Mouse (Mus musculus) heart, embryonic 13.5 days (tissue): ENCODE measurements around the gene Gsap. TPM values are rescaled to one million over a fixed set of nuclear protein-coding genes. Genes with fewer than 3 reads are reported as not detected.

ENCODE experiments used
- ATAC-seq: fragments of 200-750 bp; cut with Nextera tagmentation; 2 replicates; pipeline ENCODE4 v1.8.0; 2017; ENCODE audit warnings: moderate TSS enrichment; ENCODE audit not compliant: insufficient number of reproducible peaks, low FRiP score, low TSS enrichment; ENCODE audit errors: extremely low read depth
- H3K27ac ChIP-seq: fragments of 300-500 bp; sonication (generic); replicated peaks from 2 replicates; pipeline ENCODE4 v1.5.1; 2015; ENCODE audit warnings: moderate library complexity, mild to moderate bottlenecking, inconsistent platforms
- H3K27me3 ChIP-seq: fragments of 300-500 bp; sonication (generic); replicated peaks from 2 replicates; pipeline ENCODE4 v1.6.1; 2015; ENCODE audit warnings: mild to moderate bottlenecking, inconsistent platforms
- H3K36me3 ChIP-seq: fragments of 300-500 bp; sonication (generic); 2 replicates; pipeline ENCODE4 v1.6.1; 2015; ENCODE audit warnings: mild to moderate bottlenecking, inconsistent platforms
- H3K4me1 ChIP-seq: fragments of 300-500 bp; sonication (generic); 2 replicates; pipeline ENCODE4 v1.6.1; 2015; ENCODE audit warnings: inconsistent platforms
- H3K4me2 ChIP-seq: fragments of 300-500 bp; sonication (generic); 2 replicates; pipeline ENCODE4 v1.6.1; 2015; ENCODE audit warnings: inconsistent platforms, mild to moderate bottlenecking, moderate library complexity
- H3K4me3 ChIP-seq: fragments of 300-500 bp; sonication (generic); 2 replicates; pipeline ENCODE4 v1.5.1; 2015; ENCODE audit warnings: moderate library complexity, mild to moderate bottlenecking, inconsistent platforms
- H3K9ac ChIP-seq: fragments of 300-500 bp; sonication (generic); 2 replicates; pipeline ENCODE4 v1.6.1; 2015; ENCODE audit warnings: inconsistent platforms, mild to moderate bottlenecking, moderate library complexity
- H3K9me3 ChIP-seq: fragments of 300-500 bp; sonication (generic); 2 replicates; pipeline ENCODE4 v1.6.1; 2016; ENCODE audit warnings: inconsistent platforms
- WGBS: fragments of 180-500 bp; shearing (Covaris S2); methylation state at CpG from one replicate; pipeline ENCODE4 v1.1.7; 2015; ENCODE audit warnings: mixed read lengths; 5-methylcytosine and 5-hydroxymethylcytosine counted together
- polyA plus RNA-seq: library from polyadenylated mRNA; unstranded; fragments of >200 nt; fragmentation: Nextera tagmentation; extraction: Ambion mirVana; gene quantifications from 2 replicates; pipeline ENCODE4 v1.2.1, GENCODE M21; 2015

Gsap gene
- polyA plus RNA-seq, 1 experiment from 2014 or later = 0.55 TPM

- Histone ChIP-seq H3K4me3 (no peak overlapping the region), H3K9me3 (no peaks in the 10 kb centered on the region), H3K9ac (no peak overlapping the region), H3K36me3 (no peaks in the 10 kb centered on the region), H3K4me2 (no peak overlapping the region), H3K27me3 (no peaks in the 10 kb centered on the region), H3K4me1 (peaks cover 14% of the 10 kb centered on the region), H3K27ac (no peak overlapping the region)
- ATAC-seq = no peak
- WGBS = 76% methylated on average over 12 of the region's 12 CpGs
These were observed 97.5 kb downstream of the Gsap start for GRCm38 (mm10) chr5:21283356-21284062.

GRCm38 (mm10) chr5:21288658-21289435 lies 102.8 kb downstream of the Gsap start:
- 41% methylated on average over 7 of the region's 7 CpGs for WGBS
- no peaks in the 10 kb centered on the region for H3K9me3 ChIP-seq
- peaks cover 19% of the 10 kb centered on the region for H3K4me1 ChIP-seq
- no peaks in the 10 kb centered on the region for H3K36me3 ChIP-seq
- no peaks in the 10 kb centered on the region for H3K27me3 ChIP-seq
- no peak for ATAC-seq
- H3K27ac ChIP-seq = peak overlapping the region; percentile 2
- H3K9ac ChIP-seq = no peak overlapping the region; the same call in 1 of the 2 replicates
- H3K4me3 ChIP-seq = no peak overlapping the region
- H3K4me2 ChIP-seq = no peak overlapping the region

GRCm38 (mm10) chr5:21290594-21290993 lies 104.5 kb downstream of the Gsap start:
- H3K27ac ChIP-seq = no peak overlapping the region
- no peak overlapping the region for H3K4me3 ChIP-seq
- H3K36me3 ChIP-seq = no peaks in the 10 kb centered on the region
- no peaks in the 10 kb centered on the region for H3K9me3 ChIP-seq
- peaks cover 19% of the 10 kb centered on the region for H3K4me1 ChIP-seq
- no peak overlapping the region for H3K9ac ChIP-seq
- ATAC-seq = no peak
- no peak overlapping the region for H3K4me2 ChIP-seq
- 73% methylated on average over 8 of the region's 8 CpGs for WGBS
- H3K27me3 ChIP-seq = no peaks in the 10 kb centered on the region

GRCm38 (mm10) chr5:21295683-21296082 lies 109.6 kb downstream of the Gsap start:
- H3K27ac ChIP-seq = no peak overlapping the region
- no peak overlapping the region for H3K9ac ChIP-seq
- H3K4me2 ChIP-seq = no peak overlapping the region
- peaks cover 7% of the 10 kb centered on the region for H3K4me1 ChIP-seq
- ATAC-seq = no peak
- no peaks in the 10 kb centered on the region for H3K36me3 ChIP-seq
- WGBS = 77% methylated on average over 8 of the region's 8 CpGs
- no peak overlapping the region for H3K4me3 ChIP-seq
- no peaks in the 10 kb centered on the region for H3K27me3 ChIP-seq
- H3K9me3 ChIP-seq = no peaks in the 10 kb centered on the region

- no peaks in the 10 kb centered on the region for H3K27me3 ChIP-seq
- no peaks in the 10 kb centered on the region for H3K9me3 ChIP-seq
- H3K27ac ChIP-seq = no peak overlapping the region
- no peak overlapping the region for H3K9ac ChIP-seq
- H3K4me1 ChIP-seq = peaks cover 7% of the 10 kb centered on the region
- WGBS = 61% methylated on average over 21 of the region's 21 CpGs
- no peak for ATAC-seq
- no peak overlapping the region for H3K4me3 ChIP-seq
- H3K4me2 ChIP-seq = peak overlapping the region; percentile 16; the same call in 1 of the 2 replicates
- no peaks in the 10 kb centered on the region for H3K36me3 ChIP-seq
These were observed 113.2 kb downstream of the Gsap start for GRCm38 (mm10) chr5:21299076-21299755.

- Histone ChIP-seq H3K27me3 (no peaks in the 10 kb centered on the region), H3K9ac (no peak overlapping the region), H3K4me3 (no peak overlapping the region), H3K27ac (no peak overlapping the region), H3K9me3 (no peaks in the 10 kb centered on the region), H3K4me1 (peaks cover 7% of the 10 kb centered on the region), H3K4me2 (no peak overlapping the region), H3K36me3 (no peaks in the 10 kb centered on the region)
- ATAC-seq = no peak
- WGBS = 85% methylated on average over 3 of the region's 3 CpGs
These were observed 114.0 kb downstream of the Gsap start for GRCm38 (mm10) chr5:21300058-21300457.

GRCm38 (mm10) chr5:21301011-21301410 lies 115.0 kb downstream of the Gsap start:
- Histone ChIP-seq H3K4me1 (peaks cover 7% of the 10 kb centered on the region), H3K9me3 (no peaks in the 10 kb centered on the region), H3K27ac (no peak overlapping the region), H3K27me3 (no peaks in the 10 kb centered on the region), H3K9ac (no peak overlapping the region), H3K36me3 (no peaks in the 10 kb centered on the region), H3K4me3 (no peak overlapping the region), H3K4me2 (no peak overlapping the region)
- ATAC-seq = no peak
- 58% methylated on average over 6 of the region's 6 CpGs for WGBS

- Histone ChIP-seq H3K9me3 (no peaks in the 10 kb centered on the region), H3K27ac (no peak overlapping the region), H3K36me3 (no peaks in the 10 kb centered on the region), H3K4me2 (no peak overlapping the region), H3K9ac (no peak overlapping the region), H3K4me3 (no peak overlapping the region), H3K27me3 (no peaks in the 10 kb centered on the region), H3K4me1 (no peaks in the 10 kb centered on the region)
- ATAC-seq = no peak
- 75% methylated on average over 5 of the region's 5 CpGs for WGBS
These were observed 121.1 kb downstream of the Gsap start for GRCm38 (mm10) chr5:21307165-21307564.

- Histone ChIP-seq H3K4me1 (peaks cover 5% of the 10 kb centered on the region), H3K4me2 (no peak overlapping the region), H3K27ac (no peak overlapping the region), H3K27me3 (no peaks in the 10 kb centered on the region), H3K4me3 (no peak overlapping the region), H3K36me3 (no peaks in the 10 kb centered on the region), H3K9me3 (no peaks in the 10 kb centered on the region), H3K9ac (no peak overlapping the region)
- WGBS = 77% methylated on average over 3 of the region's 3 CpGs
- no peak for ATAC-seq
These were observed 128.6 kb downstream of the Gsap start for GRCm38 (mm10) chr5:21314696-21315095.

- H3K9ac ChIP-seq = no peak overlapping the region
- WGBS = 34% methylated on average over 2 of the region's 2 CpGs
These were observed 134.1 kb downstream of the Gsap start for GRCm38 (mm10) chr5:21320138-21320537.

GRCm38 (mm10) chr5:21326494-21326893 lies 140.4 kb downstream of the Gsap start:
- Histone ChIP-seq H3K4me3 (no peak overlapping the region), H3K9ac (no peak overlapping the region), H3K27me3 (no peaks in the 10 kb centered on the region), H3K36me3 (no peaks in the 10 kb centered on the region), H3K9me3 (no peaks in the 10 kb centered on the region), H3K4me1 (peaks cover 47% of the 10 kb centered on the region), H3K27ac (no peak overlapping the region), H3K4me2 (no peak overlapping the region)
- no peak for ATAC-seq
- WGBS = 8% methylated on average over 1 of the region's 1 CpGs

More at GRCm38 (mm10) chr5:21320138-21320537, 134.1 kb downstream of the Gsap start:
- Histone ChIP-seq H3K4me2 (no peak overlapping the region), H3K4me3 (no peak overlapping the region), H3K9me3 (no peaks in the 10 kb centered on the region), H3K27ac (peak overlapping the region; percentile 44), H3K36me3 (no peaks in the 10 kb centered on the region), H3K27me3 (no peaks in the 10 kb centered on the region), H3K4me1 (peaks cover 23% of the 10 kb centered on the region)
- ATAC-seq = no peak
